Mouse (Mus musculus) megakaryocyte progenitor cell, adult 5-6 weeks (primary cell): ENCODE measurements around the gene Npvf. TPM values are rescaled to one million over a fixed set of nuclear protein-coding genes. Genes with fewer than 3 reads are reported as not detected.

ENCODE experiments used
- ATAC-seq: replicated peaks from 2 replicates; pipeline ENCODE4 v1.8.0; 2016; ENCODE audit warnings: mild to moderate bottlenecking, moderate TSS enrichment, inconsistent platforms; ENCODE audit not compliant: poor library complexity
- total RNA-seq, 2 experiments: library from RNA; stranded (forward) in 1 of 2; stranded (reverse) in 1 of 2; fragments of 157-497, 149-512 nt in 1 of 2; fragments of 200-1000 nt in 1 of 2; gene quantifications; 2 replicates each; pipeline versions ENCODE4 v1.2.3 to v1.2.4; 2015 to 2017

The Npvf gene
- total RNA-seq (2015), result not detected in 2 replicates
- not detected in 2 replicates for total RNA-seq (2017)

GRCm38 (mm10) chr6:50654356-50654755 is at the start of gene Npvf:
Gene Npvf (minus strand): TSS chr6:50654439.
- ATAC-seq, result no peak

DNA sequence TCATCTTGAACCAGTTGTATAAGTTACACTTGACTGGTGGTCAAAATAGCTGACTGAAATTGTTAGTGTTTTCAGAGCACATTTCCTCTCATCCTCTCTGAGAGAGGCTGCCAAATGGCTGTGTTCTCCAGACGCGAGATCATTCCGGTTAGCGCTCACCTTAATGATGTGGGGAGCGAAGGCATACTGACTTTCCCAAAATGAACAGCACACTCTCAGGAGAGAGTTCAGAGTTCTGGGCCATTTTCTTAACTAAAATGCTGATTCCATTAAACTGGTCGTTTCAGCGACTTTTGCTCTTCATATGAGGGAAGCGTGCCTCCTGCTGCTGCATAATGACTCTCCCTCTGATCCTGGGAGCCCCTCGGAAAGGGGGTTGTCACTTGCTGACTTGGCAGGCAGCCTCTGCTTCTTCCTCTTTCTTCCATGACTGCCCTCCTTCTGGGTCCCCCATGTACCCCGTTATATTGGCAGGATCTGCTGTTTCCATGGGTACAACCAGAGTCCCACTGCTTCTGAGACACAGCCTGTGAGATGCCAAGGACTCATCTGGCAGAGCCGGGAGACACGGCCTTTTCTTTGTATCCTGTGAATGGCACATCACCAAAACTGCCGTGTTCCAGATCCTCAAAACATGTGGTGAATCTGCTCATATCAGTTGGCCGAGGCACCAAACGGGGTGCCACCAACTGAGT is 35.0 kb upstream of the Npvf start:
- ATAC-seq, result no peak

- 0 out of 2 replicates have a peak, but pooled peaks have one; percentile 42 for ATAC-seq
These were observed 30.6 kb upstream of the Npvf start for GRCm38 (mm10) chr6:50684646-50685415.

- no peak for ATAC-seq
These were observed 27.3 kb upstream of the Npvf start for GRCm38 (mm10) chr6:50681491-50681890.

DNA sequence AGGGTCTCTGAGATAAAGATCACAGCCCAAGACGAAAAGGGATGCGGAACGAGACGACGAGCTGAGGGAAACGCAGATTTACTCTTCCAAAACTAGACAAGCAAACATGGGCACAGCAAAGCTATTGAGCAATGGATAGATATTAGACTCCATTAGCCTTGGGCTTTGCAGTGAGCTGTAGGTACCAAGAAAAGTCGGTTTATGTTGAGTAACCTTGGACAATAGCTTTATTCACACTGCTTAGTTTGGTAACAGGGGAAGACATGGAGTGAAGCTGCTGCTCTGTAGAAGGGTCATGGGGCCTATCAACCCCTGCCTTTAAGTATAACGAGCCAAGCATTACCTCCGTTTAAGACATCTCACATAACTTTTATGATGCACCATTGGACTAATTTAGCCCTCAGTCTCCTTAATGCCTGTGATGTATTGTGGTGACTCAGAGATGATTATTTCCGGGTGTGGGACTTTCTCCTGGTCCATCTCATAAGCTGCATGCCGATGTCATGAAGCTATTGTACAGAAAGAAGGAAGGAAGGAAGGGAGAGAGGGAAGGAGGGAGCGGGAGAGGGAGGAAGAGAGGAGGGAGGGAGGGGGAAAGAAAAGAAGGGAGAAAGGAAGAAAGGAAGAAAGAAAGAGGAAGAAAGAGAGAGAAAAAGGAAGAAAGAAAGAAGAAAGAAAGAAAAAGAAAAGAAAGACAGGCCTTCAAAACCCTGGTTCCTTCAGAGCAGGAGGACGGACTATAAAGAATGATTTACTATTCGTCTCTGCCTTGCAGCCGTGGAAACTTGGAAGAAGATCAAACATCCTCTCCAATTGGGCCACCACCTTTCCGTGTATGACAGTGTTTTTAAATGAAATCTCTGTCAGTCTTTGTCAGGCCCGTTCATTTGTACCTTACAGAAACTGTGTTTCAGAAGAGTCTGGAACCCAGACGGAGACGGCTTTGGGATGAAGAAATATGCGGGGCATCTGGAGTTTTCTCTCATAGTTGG is 26.3 kb upstream of the Npvf start:
- no peak for ATAC-seq

DNA sequence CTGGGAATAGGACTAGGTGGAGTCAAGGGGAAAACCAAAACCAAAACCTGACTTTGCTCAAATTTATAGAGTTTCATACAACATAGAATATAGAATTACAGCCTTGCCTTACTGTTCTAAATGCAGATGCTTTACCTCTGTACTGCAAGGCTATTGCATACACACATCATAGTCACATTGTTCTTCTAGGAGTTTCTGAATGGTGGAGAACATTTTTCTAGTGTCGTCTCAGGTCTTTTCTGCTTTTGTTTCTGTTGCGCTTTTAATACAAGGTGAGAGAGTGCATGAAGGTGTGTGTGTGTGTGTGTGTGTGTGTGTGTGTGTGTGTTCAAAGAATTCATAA is 25.2 kb upstream of the Npvf start:
- ATAC-seq, result no peak

DNA sequence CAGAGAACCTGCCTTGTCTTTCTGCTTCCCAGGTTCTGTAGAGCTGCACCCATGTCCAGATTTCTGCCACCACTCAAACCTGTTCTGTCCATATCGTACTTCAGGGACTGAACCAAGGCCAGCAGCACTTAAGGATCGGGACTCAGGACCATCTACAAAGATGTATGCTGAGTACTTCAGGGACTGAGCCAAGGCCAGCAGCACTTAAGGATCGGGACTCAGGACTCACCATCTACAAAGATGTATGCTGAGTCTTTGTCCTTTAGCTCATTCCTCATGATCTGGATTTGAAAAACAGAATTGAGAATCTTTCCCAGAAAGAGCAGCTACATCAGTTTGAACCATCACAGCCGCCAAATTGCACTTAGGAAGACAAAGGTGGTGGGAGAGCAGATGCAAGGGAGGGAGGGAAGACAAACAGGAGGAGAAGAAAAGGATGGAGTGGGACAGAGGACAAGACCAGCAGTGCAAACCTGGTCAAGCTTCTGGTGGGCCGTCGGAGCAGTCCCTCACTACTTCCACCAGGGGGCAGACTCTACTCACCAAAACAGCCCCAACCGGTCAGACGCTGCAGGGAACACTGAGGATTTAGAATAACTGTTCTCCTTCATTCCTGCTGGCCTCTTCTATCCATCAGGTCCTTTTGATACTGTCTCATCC is 24.7 kb upstream of the Npvf start:
- ATAC-seq, result peak; percentile 91

DNA sequence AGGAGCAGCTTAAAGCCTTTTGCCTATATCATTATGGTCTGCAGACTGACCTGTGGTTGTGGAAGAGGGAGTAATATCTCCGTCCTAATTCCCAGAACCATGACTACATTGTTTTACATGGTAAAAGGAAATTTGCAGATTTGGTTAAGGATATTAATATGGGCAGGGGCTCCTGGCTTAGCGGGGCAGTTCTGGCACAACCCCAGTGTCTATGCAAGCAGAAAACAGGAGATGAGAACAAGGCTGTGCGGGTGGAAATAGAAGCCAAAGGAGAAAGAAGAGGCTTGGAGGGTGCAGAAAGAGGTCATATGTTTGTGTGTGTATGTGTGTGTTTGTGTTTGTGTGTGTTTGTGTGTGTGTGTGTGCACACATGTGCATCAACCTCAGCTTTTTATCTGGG is 17.0 kb upstream of the Npvf start:
- ATAC-seq, result no peak

- ATAC-seq, result no peak
These were observed 12.7 kb upstream of the Npvf start for GRCm38 (mm10) chr6:50666937-50667336.

GRCm38 (mm10) chr6:50665020-50665419 is 10.8 kb upstream of the Npvf start:
- ATAC-seq, result no peak

GRCm38 (mm10) chr6:50664193-50664592 is 10.0 kb upstream of the Npvf start:
- no peak for ATAC-seq

- ATAC-seq, result no peak
These were observed 8.8 kb upstream of the Npvf start for GRCm38 (mm10) chr6:50662925-50663583.

DNA sequence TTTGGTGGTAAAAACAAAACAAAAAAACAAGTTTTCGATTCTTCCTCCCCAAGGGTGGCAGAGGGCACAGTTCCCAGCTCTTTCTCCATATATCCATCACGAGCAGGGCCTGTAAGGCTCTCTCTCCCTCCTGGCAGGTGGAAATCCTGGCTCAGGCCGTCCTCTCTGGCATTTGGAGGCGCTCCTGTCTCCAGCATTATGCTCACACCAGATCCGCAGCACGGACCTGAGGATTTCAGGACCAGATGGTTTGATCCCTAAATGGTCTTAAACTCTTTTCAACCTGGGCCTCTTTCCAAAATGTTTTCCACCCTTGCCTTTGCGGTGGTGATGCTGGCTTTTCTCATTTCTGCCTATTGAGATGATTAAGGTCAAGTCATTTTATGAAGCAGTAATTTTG is 7.5 kb upstream of the Npvf start:
- ATAC-seq, result no peak

GRCm38 (mm10) chr6:50658466-50658865 is 4.2 kb upstream of the Npvf start:
- no peak for ATAC-seq

DNA sequence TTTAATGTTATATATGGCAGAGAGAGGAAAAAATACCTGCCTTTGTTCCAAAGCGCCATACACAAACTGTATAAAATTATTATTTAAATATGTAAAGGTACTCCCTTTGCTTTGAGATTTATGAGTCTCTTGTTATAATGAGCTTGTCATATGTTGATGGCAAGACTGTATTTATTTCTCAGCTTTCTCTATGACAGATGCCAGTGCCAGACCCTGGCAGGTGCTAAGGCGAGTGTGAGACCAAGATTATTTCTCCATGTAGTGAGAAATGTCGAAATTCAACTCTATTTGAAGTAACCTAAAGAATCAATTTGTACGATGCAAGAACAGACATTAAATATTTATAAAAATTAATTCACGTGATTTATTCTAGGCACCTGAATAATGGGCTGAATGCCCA is 3.8 kb upstream of the Npvf start:
- no peak for ATAC-seq

DNA sequence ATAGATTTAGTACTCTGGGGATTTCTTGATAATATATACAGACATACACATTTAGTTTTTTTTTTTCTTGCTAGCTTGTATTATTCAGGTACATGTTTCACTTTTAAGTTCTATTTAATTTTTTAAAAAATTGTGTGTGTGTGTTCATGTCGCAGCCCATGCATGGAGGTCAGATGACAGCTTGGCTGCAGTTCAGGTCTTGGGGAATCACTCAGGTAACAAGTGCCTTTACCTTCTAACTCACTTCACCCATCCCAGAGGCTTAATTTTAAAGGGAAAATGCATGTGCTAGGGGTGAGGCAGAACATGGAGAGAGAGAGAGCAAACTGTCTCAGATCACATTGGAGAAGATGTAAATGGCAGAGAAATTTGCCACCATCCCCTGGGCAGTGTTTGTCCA is 2.2 kb upstream of the Npvf start:
- ATAC-seq, result no peak

DNA sequence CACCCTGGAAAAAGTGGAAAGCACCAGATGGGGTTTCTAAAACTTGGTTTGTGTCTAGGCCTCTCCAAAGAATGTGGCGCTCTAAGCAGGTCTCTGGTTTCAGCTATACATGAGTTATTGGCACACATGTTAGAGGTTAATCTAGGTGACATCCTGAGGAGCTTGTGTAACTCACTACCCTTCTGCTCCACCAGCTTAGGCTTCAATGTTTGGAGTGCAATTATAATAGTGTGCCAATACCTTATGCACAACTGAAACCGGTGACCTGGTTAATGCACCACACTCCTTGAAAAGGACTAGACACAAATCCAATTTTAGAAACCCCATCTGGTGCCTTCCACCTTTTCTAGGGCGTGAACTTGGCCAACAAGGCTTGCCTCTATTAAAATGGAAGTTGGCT is 1.7 kb upstream of the Npvf start:
- peak; percentile 39 for ATAC-seq

DNA sequence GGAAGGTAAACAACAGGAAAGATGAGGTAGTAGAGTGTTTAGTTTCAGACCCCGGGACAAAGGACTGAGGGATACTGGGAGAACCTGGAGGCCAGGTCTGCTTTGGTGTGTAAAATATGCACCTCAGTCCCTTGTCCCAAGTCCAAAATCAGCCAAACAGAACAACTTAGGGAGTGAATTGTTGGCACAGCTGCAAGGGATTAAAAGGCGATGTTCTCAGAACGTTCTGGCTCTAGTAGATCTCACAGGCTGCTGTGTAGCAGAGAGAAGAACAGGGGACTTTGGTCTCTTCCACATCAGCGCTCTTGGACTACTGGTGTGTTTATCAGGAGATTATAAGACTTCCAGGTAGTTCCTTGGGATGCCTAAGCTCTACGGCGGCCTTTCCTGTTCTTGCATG is 6.6 kb downstream of the Npvf start:
- ATAC-seq, result no peak

GRCm38 (mm10) chr6:50646659-50647058 is 7.6 kb downstream of the Npvf start:
- no peak for ATAC-seq

DNA sequence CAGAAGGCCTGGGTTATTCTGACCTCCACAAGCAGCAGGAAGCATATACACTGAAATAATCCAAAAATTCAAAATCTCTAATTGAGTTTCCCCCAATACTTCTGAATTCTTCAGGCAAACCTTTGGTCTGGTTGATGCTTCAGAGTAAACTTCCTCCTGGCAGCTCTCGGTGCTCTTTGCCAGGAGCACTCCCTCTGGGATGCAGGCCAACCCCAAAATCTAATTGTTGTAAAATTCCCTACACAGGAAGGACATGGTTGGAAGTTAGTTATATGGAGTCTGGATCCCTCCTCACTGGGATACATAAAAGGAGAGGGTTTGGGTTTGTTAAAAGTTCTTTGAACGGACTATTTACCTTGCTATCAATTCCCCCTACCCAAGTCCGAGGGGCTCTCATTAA is 9.5 kb downstream of the Npvf start:
- no peak for ATAC-seq
